In the genomic region with DNA sequence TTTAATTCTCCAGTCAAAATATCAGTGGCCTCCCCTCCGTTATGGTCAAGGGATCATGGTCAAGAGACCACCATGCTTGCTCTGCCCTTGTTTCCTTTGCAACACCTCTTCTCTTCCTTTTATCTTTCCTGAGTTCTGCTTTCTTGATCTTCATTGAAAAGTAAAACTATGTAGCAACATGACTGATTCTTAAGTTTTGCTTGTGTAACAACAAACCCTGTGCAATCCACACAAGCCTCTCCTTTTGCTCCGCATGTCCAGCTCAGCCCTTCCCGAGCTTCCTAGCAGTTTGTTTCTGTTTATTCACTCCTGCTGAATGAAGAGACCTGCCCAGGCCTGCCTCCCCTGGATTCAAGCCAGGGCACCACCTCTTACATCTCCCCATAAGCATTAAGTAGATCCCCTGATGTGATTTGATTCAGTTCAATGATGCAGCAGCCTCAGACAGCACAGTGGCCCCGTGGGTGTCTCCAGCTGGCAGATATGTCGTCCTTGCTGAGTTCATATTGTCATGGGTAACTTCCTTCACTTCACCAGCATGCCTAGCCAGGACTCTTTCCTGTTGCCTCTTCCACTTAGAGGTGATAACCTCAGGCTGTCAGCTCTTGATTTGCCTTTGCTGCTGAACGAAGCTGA, we compare ENCODE assay signal across 8 mouse cellular contexts. TPM values are rescaled to one million over a fixed set of nuclear protein-coding genes. Genes with fewer than 3 reads are reported as not detected.
DNase-seq lines count a peak whose midpoint lies in the region; ATAC-seq and TF ChIP-seq lines count a peak whose summit lies in the region.

No protein-coding gene starts in this region.

- H3K4me1 ChIP-seq in lung, embryonic 14.5 days (ENCODE audit: insufficient read depth): peaks cover 39% of the 10 kb centered on the region
- H3K4me1 ChIP-seq in lung, embryonic 16.5 days (replicated peaks; ENCODE audit: control insufficient read depth, insufficient read depth, low read length): peaks cover 45% of the 10 kb centered on the region

- 17% methylated on average over 6 of the region's 6 CpGs for WGBS in lung, embryonic 14.5 days
- WGBS in lung, embryonic 16.5 days: 21% methylated on average over 6 of the region's 6 CpGs

- no peaks in the 10 kb centered on the region for H3K36me3 ChIP-seq in lung, embryonic 14.5 days (ENCODE audit: insufficient read depth)
- no peaks in the 10 kb centered on the region for H3K36me3 ChIP-seq in lung, embryonic 16.5 days (ENCODE audit: control insufficient read depth, insufficient read depth, low read length)

- peak overlapping the region; percentile 26; the same call in 1 of the 2 replicates for H3K27ac ChIP-seq in lung, embryonic 14.5 days (ENCODE audit: low read depth)
- H3K27ac ChIP-seq in lung, embryonic 16.5 days (ENCODE audit: low read length): peak overlapping the region; percentile 62

- peak overlapping the region; percentile 20; the same call in 1 of the 2 replicates for H3K4me2 ChIP-seq in lung, embryonic 14.5 days
- peak overlapping the region; percentile 1; the same call in 1 of the 2 replicates for H3K4me2 ChIP-seq in lung, embryonic 16.5 days (ENCODE audit: low read depth, low read length)

- no peak for TF ChIP-seq CTCF in lung, embryonic 14.5 days (IDR thresholded peaks at IDR 0.05; ENCODE audit: low read depth)

- H3K27me3 ChIP-seq in lung, embryonic 14.5 days (ENCODE audit: insufficient read depth, low read length): no peaks in the 10 kb centered on the region
- H3K27me3 ChIP-seq in lung, embryonic 16.5 days (ENCODE audit: control insufficient read depth, insufficient read depth, low read depth, low read length): no peaks in the 10 kb centered on the region

- no peak overlapping the region; the same call in 1 of the 2 replicates for H3K9ac ChIP-seq in lung, embryonic 14.5 days
- H3K9ac ChIP-seq in lung, embryonic 16.5 days (ENCODE audit: low read length): peak overlapping the region; percentile 8; the same call in 1 of the 2 replicates

- ATAC-seq in lung, embryonic 14.5 days (ENCODE audit: insufficient read depth): no peak
- no peak for ATAC-seq in lung, embryonic 16.5 days (ENCODE audit: low read depth)
- no peak for ATAC-seq in inflammation-experienced regulatory T-cells, adult 6 months

- DNase-seq in lung, embryonic 14.5 days: peak; percentile 61
- DNase-seq in lung, postnatal 25 days (ENCODE audit: low spot score): no peak
- DNase-seq in cerebellum, adult 11-12 months: peak; percentile 66
- DNase-seq in heart, postnatal 14 days: peak; percentile 49 to 56
- no peak for DNase-seq in right cerebral cortex, postnatal 14 days
- no peak for DNase-seq in spleen, postnatal 10 days (ENCODE audit: low spot score in 2 of 2)

- intact Hi-C loops in heart, postnatal 14 days (cut with DNase I): no loop called here

- no peaks in the 10 kb centered on the region for H3K9me3 ChIP-seq in lung, embryonic 14.5 days (ENCODE audit: low read depth, low read length)
- no peaks in the 10 kb centered on the region for H3K9me3 ChIP-seq in lung, embryonic 16.5 days (ENCODE audit: control insufficient read depth, low read length)

- no peak overlapping the region for H3K4me3 ChIP-seq in lung, embryonic 14.5 days (ENCODE audit: low read depth, low read length)
- H3K4me3 ChIP-seq in lung, embryonic 16.5 days (ENCODE audit: low read length): no peak overlapping the region

RNA-seq across cellular contexts. Expression of a gene that starts 27.6 kb away (rescaled TPM):
- 110 and 119 TPM in 2 replicates for polyA plus RNA-seq in lung, embryonic 14.5 days (2014; fragmentation: Nextera tagmentation; extraction: Ambion mirVana)
- 100 to 1,000 TPM; 237 to 252 TPM for total RNA-seq in heart, postnatal 14 days (2021)
- 162 and 164 TPM in 2 replicates for polyA plus RNA-seq in lung, embryonic 16.5 days (2015; fragmentation: Nextera tagmentation; extraction: Ambion mirVana)
- 10 to 100 TPM; 42.4 to 57.5 (median 51.7) TPM for polyA plus RNA-seq in inflammation-experienced regulatory T-cells, adult 6 months (2017; shearing (Covaris generic))

Comparison
In these comparisons a context has a peak if more than half of its experiments do, and no peak if none do; other contexts are left out.
1. DNase-seq: peak in lung, embryonic 14.5 days (single experiment), cerebellum, adult 11-12 months (single experiment) and heart, postnatal 14 days (2 of 2); none in lung, postnatal 25 days (single experiment), right cerebral cortex, postnatal 14 days (single experiment) and spleen, postnatal 10 days (0 of 2).